Mouse (Mus musculus): ENCODE measurements around the gene Tekt4.

Gene Tekt4

GRCm38 (mm10) chr17:25454272-25454671, at the start of gene Tekt4:
Gene Tekt4 (plus strand): TSS chr17:25454615.
- no peak for DNase-seq (ENCODE audit: low spot score)

GRCm38 (mm10) chr17:25405224-25405895, 49.1 kb upstream of the Tekt4 start:
- no peak for DNase-seq (ENCODE audit: low spot score)

DNA sequence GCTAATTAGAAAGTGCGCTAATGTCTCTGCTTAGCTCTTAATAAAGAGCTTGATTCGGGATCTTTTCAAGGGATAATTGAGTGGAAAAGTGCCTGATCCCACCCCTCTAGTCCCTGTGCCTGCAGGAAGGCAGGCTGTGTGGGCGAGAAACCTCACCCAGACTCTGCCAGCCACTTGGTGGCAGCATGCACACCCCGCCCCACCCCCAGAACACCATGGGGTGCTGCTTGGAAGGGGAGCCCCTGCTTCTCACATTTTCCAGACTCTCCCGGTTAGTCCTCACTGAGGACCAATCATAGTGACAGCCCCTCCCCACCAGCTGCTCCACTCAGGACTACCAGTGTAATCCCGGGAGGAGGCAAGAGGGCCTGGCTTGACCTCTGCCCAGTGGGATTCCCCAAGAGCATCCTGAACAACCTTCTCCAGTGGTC, 48.4 kb upstream of the Tekt4 start:
- no peak for DNase-seq (ENCODE audit: low spot score)

- DNase-seq (ENCODE audit: low spot score) = no peak
Measured at GRCm38 (mm10) chr17:25407352-25407751, 47.1 kb upstream of the Tekt4 start.

DNA sequence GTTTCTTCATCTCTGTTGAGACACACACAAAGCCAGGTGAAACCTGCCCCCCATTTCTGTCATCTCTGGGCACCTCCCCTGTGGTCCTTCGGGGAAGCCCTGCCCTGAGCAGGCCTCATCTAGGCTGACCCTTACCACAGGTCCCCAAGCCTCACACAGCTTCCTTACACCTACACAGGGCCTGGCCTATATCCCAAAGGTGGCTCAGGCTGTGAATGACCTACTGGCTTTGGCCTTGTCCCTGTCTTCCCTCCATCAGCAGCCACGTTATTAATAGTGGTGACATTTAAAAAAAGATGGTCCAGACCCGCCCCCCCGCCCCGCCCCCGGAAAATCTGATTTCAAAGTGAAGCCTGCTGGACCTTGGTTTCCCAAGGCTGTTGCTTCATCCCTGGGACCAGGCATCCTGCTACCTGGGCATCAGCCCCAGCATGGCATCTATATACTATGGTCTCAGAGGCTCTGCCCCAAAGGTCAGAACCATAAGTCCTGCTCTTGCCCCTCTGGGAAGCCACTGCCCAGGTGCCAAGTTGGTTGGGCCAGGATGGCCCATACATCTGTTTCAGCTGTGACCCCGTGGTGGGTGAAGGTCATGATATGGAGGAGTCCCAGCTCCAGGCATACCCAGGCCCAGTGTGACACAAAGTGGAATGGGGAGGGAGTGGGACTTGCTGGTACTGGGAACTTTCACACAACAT, 46.0 kb upstream of the Tekt4 start:
- no peak for DNase-seq (ENCODE audit: low spot score)

GRCm38 (mm10) chr17:25409621-25410020, 44.8 kb upstream of the Tekt4 start:
- DNase-seq (ENCODE audit: low spot score) = no peak

GRCm38 (mm10) chr17:25410180-25410579, 44.2 kb upstream of the Tekt4 start:
- no peak for DNase-seq (ENCODE audit: low spot score)

GRCm38 (mm10) chr17:25410786-25411185, 43.6 kb upstream of the Tekt4 start:
- no peak for DNase-seq (ENCODE audit: low spot score)

- no peak for DNase-seq (ENCODE audit: low spot score)
Measured at GRCm38 (mm10) chr17:25411251-25411650, 43.2 kb upstream of the Tekt4 start.

DNA sequence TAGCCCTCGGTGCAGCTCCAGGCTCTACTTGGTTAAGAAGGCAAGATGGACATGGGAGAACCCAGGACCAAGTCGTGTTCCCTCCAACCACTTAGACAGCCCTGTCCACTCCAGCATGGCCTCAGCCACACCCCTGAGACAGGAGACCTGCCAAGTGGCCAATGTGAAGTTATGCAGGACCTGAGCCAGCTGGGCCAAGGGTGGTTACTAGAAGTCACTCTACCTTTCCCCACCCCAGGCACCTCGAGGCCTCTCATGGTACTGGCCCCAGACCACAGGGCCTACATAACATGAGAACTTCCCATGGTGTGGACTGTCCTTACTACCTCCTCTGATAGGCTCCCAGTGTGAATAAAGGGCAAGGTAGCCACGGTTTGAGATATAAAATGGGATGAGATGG, 40.2 kb upstream of the Tekt4 start:
- no peak for DNase-seq (ENCODE audit: low spot score)

GRCm38 (mm10) chr17:25414917-25415316, 39.5 kb upstream of the Tekt4 start:
- no peak for DNase-seq (ENCODE audit: low spot score)

- no peak for DNase-seq (ENCODE audit: low spot score)
Measured at GRCm38 (mm10) chr17:25415421-25415913, 38.9 kb upstream of the Tekt4 start.

- DNase-seq (ENCODE audit: low spot score) = no peak
Measured at GRCm38 (mm10) chr17:25416219-25416618, 38.2 kb upstream of the Tekt4 start.

DNA sequence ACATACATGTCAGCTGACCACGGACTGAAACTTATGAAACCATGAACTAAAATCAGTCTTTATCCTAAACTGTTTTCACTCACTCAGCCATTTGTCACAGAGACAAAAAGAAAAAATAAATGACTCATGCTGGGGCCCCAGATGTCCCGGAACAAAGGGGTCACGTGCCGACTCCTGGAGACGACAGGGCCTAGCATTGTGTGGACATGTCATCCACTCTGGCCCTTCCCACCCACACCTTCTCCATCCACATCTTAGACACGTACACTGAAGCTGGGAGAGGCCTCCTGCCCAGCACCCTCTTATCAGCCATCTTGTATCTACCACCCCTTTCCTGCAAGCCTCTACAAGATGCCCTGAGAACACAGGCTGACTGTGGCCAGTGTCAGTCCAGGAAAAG, 36.4 kb upstream of the Tekt4 start:
- DNase-seq (ENCODE audit: low spot score) = no peak

DNA sequence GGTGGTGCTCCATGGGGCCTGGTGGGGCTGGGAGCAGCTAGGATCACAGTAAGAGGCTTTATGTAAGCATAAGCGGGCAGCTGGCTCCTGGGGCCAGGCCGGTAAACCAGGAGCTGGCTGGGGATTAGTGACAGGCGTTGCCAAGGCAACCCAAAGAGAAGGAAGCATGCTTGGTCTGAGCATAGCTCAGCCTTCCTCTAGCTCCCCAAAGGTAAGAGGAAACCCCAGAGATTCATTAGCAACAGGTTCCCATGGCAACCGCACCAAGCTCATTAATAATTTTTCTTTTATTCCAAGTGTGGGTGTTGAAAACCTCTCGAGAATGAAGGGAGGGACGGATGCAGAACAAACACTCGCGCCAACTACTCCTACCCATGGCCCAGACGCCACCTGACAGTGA, 35.5 kb upstream of the Tekt4 start:
- no peak for DNase-seq (ENCODE audit: low spot score)

- no peak for DNase-seq (ENCODE audit: low spot score)
Measured at GRCm38 (mm10) chr17:25420998-25421397, 33.4 kb upstream of the Tekt4 start.

DNA sequence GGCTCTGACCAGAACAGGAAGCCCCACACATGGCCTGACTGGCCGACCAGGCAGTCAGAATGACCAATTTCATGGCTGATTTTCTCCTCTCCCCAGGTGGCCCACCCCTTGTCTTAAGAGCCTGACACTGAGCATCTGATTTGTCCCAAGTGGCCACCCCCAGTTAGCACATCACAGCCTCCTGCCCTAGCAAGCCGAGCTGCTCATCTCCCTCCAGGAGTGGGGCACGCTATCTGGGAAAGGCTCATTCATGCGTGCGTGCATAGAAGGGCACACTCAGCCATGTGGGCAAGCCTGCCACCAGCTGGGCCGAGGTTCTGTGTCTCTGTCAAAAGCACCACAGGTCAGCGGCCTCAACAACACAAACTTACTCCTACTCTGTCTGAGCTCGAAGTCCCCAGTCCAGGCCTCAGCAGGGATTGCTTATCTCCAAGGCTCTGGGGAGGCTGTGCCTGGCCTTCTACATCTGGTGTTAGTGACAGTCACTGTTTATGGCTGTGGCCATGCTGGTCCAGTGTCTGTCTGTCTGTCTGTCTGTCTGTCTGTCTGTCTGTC, 29.8 kb upstream of the Tekt4 start:
- no peak for DNase-seq (ENCODE audit: low spot score)

GRCm38 (mm10) chr17:25425996-25426395, 28.4 kb upstream of the Tekt4 start:
- DNase-seq (ENCODE audit: low spot score) = no peak

GRCm38 (mm10) chr17:25427441-25427840, 27.0 kb upstream of the Tekt4 start:
- no peak for DNase-seq (ENCODE audit: low spot score)

GRCm38 (mm10) chr17:25429240-25429639, 25.2 kb upstream of the Tekt4 start:
- DNase-seq (ENCODE audit: low spot score) = no peak

GRCm38 (mm10) chr17:25429886-25430285, 24.5 kb upstream of the Tekt4 start:
- no peak for DNase-seq (ENCODE audit: low spot score)

- DNase-seq (ENCODE audit: low spot score) = no peak
Measured at GRCm38 (mm10) chr17:25430534-25430933, 23.9 kb upstream of the Tekt4 start.

DNA sequence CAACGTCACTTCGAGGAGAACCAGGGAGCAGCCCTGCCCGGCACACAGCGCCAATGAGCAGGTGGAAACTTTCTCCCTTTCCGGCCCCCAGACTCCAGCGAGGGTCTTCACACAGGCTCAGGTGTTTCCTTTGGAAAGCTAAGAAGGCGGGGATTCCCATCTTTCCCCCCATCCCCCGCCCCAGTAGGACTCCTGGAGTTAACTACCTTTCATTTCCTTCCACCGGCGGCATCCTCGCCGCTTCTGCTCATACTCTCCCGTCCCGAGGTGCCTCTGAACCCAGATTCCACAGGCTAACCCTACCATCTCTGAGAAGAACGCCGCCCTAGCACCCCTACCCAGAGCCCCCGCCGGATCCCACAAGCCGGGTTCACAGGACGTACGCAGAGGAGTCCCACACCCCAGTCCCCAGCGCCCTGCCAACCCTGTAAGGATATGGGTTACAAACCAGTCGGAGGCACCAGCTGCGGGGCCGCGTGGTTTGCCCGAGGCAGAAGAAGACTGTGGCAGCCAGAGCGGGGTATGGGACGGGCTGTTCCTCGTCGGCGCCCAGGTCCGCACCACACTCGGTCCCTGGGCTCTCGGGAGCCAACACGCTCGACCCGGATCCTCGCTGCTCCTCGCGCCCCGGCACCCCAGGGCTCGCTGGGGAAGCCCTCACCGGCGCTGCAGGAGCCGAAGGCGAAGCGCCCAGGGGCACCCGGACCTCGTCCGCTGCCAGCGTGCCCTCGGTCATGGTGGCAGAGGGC, 21.8 kb upstream of the Tekt4 start:
- no peak for DNase-seq (ENCODE audit: low spot score)
